Mouse (Mus musculus) myocyte (in vitro differentiated cells): ENCODE data around the gene 1700008O03Rik.

Experiments used
- CEBPB ChIP-seq: IDR thresholded peaks from 2 replicates; pipeline ENCODE4 v1.6.1; 2011; ENCODE audit warnings: mild to moderate bottlenecking, moderate library complexity; ENCODE audit not compliant: poor library complexity, insufficient read depth, severe bottlenecking
- E2F4 ChIP-seq: IDR thresholded peaks from one replicate; pipeline ENCODE4 v1.6.1; 2011; ENCODE audit warnings: mild to moderate bottlenecking, control low read depth, moderate library complexity; ENCODE audit not compliant: insufficient read depth
- MAX ChIP-seq: IDR thresholded peaks from one replicate; pipeline ENCODE4 v1.6.1; 2011; ENCODE audit warnings: low read depth, mild to moderate bottlenecking, control low read depth
- MYOD1 ChIP-seq, 3 experiments: IDR thresholded peaks; one replicate each; pipeline ENCODE4 v1.6.1; 2011; ENCODE audit warnings: control low read depth in 2 of 3, low read depth in 2 of 3, mild to moderate bottlenecking in 2 of 3, moderate library complexity in 1 of 3; ENCODE audit not compliant: insufficient read length in 2 of 3, control insufficient read depth in 1 of 3
- MYOG ChIP-seq, 3 experiments: IDR thresholded peaks; one replicate each; pipeline ENCODE4 v1.6.1; 2011; ENCODE audit warnings: control low read depth in 2 of 3, low read depth in 2 of 3, mild to moderate bottlenecking in 2 of 3; ENCODE audit not compliant: insufficient read length in 2 of 3, control insufficient read depth in 1 of 3, insufficient read depth in 1 of 3
- POLR2A ChIP-seq: IDR thresholded peaks from one replicate; pipeline ENCODE4 v1.6.1; 2011; ENCODE audit warnings: low read depth, mild to moderate bottlenecking, control low read depth, moderate library complexity; ENCODE audit not compliant: insufficient read length
- POLR2AphosphoS2 ChIP-seq: IDR thresholded peaks from one replicate; pipeline ENCODE4 v1.6.1; 2011; ENCODE audit warnings: low read depth, control low read depth; ENCODE audit not compliant: insufficient read length
- REST ChIP-seq: IDR thresholded peaks from one replicate; pipeline ENCODE4 v1.6.1; 2011; ENCODE audit warnings: mild to moderate bottlenecking, control low read depth, moderate library complexity; ENCODE audit not compliant: insufficient read depth, insufficient read length
- TCF12 ChIP-seq: IDR thresholded peaks from one replicate; pipeline ENCODE4 v1.6.1; 2011; ENCODE audit warnings: mild to moderate bottlenecking, control low read depth; ENCODE audit not compliant: poor library complexity, insufficient read depth, severe bottlenecking
- TCF3 ChIP-seq: IDR thresholded peaks from one replicate; pipeline ENCODE4 v1.6.1; 2011; ENCODE audit warnings: low read depth, control low read depth; ENCODE audit not compliant: insufficient read length
- USF1 ChIP-seq: IDR thresholded peaks from one replicate; pipeline ENCODE4 v1.6.1; 2011; ENCODE audit warnings: low read depth, mild to moderate bottlenecking, control low read depth, moderate library complexity

DNA sequence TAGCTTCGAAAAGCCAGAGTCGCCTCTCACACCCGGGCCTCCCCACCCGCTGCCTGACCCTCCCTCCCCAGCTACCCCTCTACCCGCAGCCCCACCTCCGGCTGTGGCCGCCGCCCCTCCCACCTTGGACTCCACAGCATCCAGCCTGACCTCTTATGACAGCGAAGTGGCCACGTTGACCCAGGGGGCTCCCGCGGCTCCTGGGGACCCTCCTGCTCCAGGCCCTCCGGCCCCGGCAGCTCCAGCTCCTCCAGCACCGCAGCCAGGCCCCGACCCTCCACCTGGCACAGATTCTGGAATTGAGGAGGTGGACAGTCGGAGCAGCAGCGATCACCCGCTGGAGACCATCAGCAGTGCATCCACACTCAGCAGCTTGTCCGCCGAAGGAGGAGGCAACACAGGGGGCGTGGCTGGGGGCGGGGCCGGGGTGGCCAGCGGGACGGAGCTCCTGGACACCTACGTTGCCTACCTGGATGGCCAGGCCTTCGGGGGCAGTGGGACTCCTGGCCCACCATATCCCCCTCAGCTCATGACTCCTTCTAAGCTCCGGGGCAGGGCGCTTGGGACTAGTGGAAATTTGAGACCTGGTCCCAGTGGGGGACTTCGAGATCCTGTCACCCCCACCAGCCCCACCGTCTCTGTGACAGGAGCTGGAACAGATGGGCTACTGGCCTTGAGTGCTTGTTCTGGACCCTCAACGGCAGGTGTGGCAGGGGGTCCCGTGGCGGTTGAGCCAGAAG, 31.8 kb downstream of the 1700008O03Rik start:
- no peak for TF ChIP-seq MYOD1 (IDR thresholded peaks at IDR 0.05; ENCODE audit: control insufficient read depth in 1 of 3, insufficient read length in 2 of 3, low read depth in 2 of 3)
- no peak for TF ChIP-seq POLR2A
- TF ChIP-seq USF1: no peak
- no peak for TF ChIP-seq POLR2AphosphoS2
- TF ChIP-seq MAX: no peak
- TF ChIP-seq MYOG (IDR thresholded peaks at IDR 0.05; ENCODE audit: control insufficient read depth in 1 of 3, insufficient read depth in 1 of 3, insufficient read length in 2 of 3, low read depth in 2 of 3): no peak
- no peak for TF ChIP-seq CEBPB
- no peak for TF ChIP-seq REST
- TF ChIP-seq E2F4: no peak
- no peak for TF ChIP-seq TCF3
- TF ChIP-seq TCF12: no peak
